Mouse (Mus musculus) spleen, adult 2 months (tissue): ENCODE results near the gene Mfap2. TPM values are rescaled to one million over a fixed set of nuclear protein-coding genes. Genes with fewer than 3 reads are reported as not detected.

ENCODE experiments used
- DNase-seq, 2 experiments: peaks; one replicate each; pipeline versions ENCODE4 v3.0.0 to v3.0.0-alpha.2; 2012 to 2021; ENCODE audit warnings: low spot score in 2 of 2, low read depth in 1 of 2
- H3K27ac ChIP-seq: fragments of 200-500 bp; 2 replicates; pipeline ENCODE4 v1.5.1; 2012; ENCODE audit warnings: low read length, inconsistent platforms; ENCODE audit not compliant: insufficient read depth
- H3K27me3 ChIP-seq: fragments of 200-500 bp; 2 replicates; pipeline ENCODE4 v1.6.1; 2012; ENCODE audit warnings: mild to moderate bottlenecking, moderate library complexity, low read length, inconsistent platforms; ENCODE audit not compliant: control insufficient read depth, insufficient read depth
- H3K36me3 ChIP-seq: fragments of 200-500 bp; 2 replicates; pipeline ENCODE4 v1.6.1; 2012; ENCODE audit warnings: mild to moderate bottlenecking, low read length, inconsistent platforms; ENCODE audit not compliant: control insufficient read depth, insufficient read depth
- H3K4me1 ChIP-seq: fragments of 200-500 bp; 2 replicates; pipeline ENCODE4 v1.6.1; 2011; ENCODE audit warnings: inconsistent platforms; ENCODE audit not compliant: control insufficient read depth, insufficient read depth, insufficient read length
- H3K4me3 ChIP-seq: fragments of 200-500 bp; 2 replicates; pipeline ENCODE4 v1.5.1; 2011; ENCODE audit warnings: mild to moderate bottlenecking, inconsistent platforms; ENCODE audit not compliant: insufficient read depth, insufficient read length; ENCODE audit errors: extremely low read depth
- CTCF ChIP-seq: fragments of 200-500 bp; IDR thresholded peaks from 2 replicates; pipeline ENCODE4 v1.5.1; 2011; ENCODE audit warnings: mild to moderate bottlenecking, inconsistent platforms; ENCODE audit not compliant: insufficient read depth, insufficient read length, insufficient replicate concordance; ENCODE audit errors: extremely low read depth
- POLR2A ChIP-seq: fragments of 200-500 bp; IDR thresholded peaks from 2 replicates; pipeline ENCODE4 v1.6.1; 2011; ENCODE audit warnings: low read depth, low read length, inconsistent platforms
- WGBS: fragments of 180-500 bp; shearing (Covaris S2); methylation state at CpG from one replicate; pipeline ENCODE4 v1.1.7; 2018; 5-methylcytosine and 5-hydroxymethylcytosine counted together
- polyA plus RNA-seq: library from polyadenylated mRNA; depleted of rRNA; stranded (reverse); fragments of >200 nt; gene quantifications from 2 replicates; pipeline ENCODE4 v1.2.3, GENCODE M21; 2012

Gene Mfap2
- polyA plus RNA-seq, 1 experiment = 3.1 TPM

- under 1% methylated on average over 56 of the region's 58 CpGs for WGBS
- DNase-seq = peak; percentile 57 to 90
- H3K27ac ChIP-seq = peak within 1 kb of the TSS; percentile 75
- peak within 1 kb of the TSS; percentile 90 for H3K4me3 ChIP-seq
- peak; percentile 44; the same call in 1 of the 2 replicates for TF ChIP-seq POLR2A
- TF ChIP-seq CTCF = no peak
- no peaks in the 10 kb centered on the region for H3K27me3 ChIP-seq
- no peaks in the 10 kb centered on the region; the same call in 1 of the 2 replicates for H3K36me3 ChIP-seq
- H3K4me1 ChIP-seq = peaks cover 30% of the 10 kb centered on the region; the same call in 1 of the 2 replicates
Observed at GRCm38 (mm10) chr4:140986711-140987395, 23.4 kb upstream of the Mfap2 start, which contains the start of gene Atp13a2. Gene Atp13a2 (plus strand): TSS chr4:140986873.

GRCm38 (mm10) chr4:140987476-140987875 is 22.7 kb upstream of the Mfap2 start:
- peaks cover 28% of the 10 kb centered on the region; the same call in 1 of the 2 replicates for H3K4me1 ChIP-seq
- 3% methylated on average over 7 of the region's 7 CpGs for WGBS
- peak overlapping the region; percentile 75 for H3K27ac ChIP-seq
- DNase-seq = no peak
- peaks cover 4% of the 10 kb centered on the region; the same call in 1 of the 2 replicates for H3K36me3 ChIP-seq
- H3K27me3 ChIP-seq = no peaks in the 10 kb centered on the region
- H3K4me3 ChIP-seq = peak overlapping the region; percentile 90
- no peak for TF ChIP-seq POLR2A
- no peak for TF ChIP-seq CTCF

DNA sequence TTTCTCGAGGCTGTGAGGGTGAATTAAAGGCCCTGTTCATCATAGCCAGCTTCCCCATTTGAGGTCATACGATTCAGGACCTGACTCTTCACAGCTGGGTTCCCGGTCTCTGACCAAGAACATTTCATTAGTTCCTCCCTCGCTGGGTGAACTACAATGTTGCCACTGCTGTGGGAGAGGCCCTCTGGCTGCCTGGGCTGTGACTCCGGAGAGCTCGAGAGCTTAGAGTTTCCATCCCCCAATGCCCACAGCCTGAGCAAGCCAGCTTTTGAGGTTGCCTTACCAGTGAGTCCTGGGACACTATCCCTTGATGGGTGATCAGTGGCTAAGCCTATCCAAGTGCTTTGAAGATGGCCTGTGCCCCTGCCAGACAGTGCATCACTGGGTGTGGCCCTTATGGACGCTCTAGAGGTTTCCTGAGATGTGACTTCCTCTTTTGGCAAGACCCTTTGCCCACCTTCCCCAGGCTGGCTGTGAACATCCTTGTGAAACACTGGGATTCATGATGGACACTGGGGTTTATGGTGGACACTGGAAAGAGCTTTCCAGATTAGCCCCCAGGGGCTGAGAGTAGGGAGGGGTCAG is 21.4 kb upstream of the Mfap2 start:
- DNase-seq = peak; percentile 41 to 43
- WGBS = 11% methylated on average over 7 of the region's 7 CpGs
- H3K36me3 ChIP-seq = peaks cover 6% of the 10 kb centered on the region; the same call in 1 of the 2 replicates
- peak overlapping the region; percentile 27; the same call in 1 of the 2 replicates for H3K4me3 ChIP-seq
- peak overlapping the region; percentile 76 for H3K27ac ChIP-seq
- peaks cover 21% of the 10 kb centered on the region; the same call in 1 of the 2 replicates for H3K4me1 ChIP-seq
- no peaks in the 10 kb centered on the region for H3K27me3 ChIP-seq
- TF ChIP-seq POLR2A = no peak
- no peak for TF ChIP-seq CTCF

- Histone ChIP-seq H3K27me3 (no peaks in the 10 kb centered on the region), H3K4me3 (no peak overlapping the region), H3K27ac (peak overlapping the region; percentile 76), H3K4me1 (peaks cover 21% of the 10 kb centered on the region; the same call in 1 of the 2 replicates), H3K36me3 (peaks cover 12% of the 10 kb centered on the region)
- TF ChIP-seq CTCF = no peak
- no peak for TF ChIP-seq POLR2A
- 35% methylated on average over 14 of the region's 14 CpGs for WGBS
- peak; percentile 24 to 49 for DNase-seq
Observed at GRCm38 (mm10) chr4:140989447-140989846, 20.8 kb upstream of the Mfap2 start.

DNA sequence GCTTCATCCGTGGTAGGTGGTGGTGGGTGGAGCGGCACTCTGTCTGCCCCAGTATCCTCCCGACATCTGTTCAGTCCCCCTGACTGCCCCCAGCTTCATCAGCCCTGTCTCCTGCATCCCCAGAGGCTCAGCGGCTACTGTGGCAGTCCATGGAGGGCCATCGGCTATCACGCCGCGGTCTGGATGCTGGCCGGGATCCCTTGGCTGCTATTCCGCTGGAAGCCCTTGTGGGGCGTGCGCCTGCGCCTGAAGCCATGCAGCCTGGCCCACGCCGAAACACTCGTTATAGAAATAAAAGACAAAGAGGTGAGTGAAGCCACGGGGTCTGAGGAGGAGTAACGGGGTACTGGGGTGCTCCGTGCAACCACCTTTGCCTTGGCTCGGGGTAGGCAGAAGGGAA is 18.0 kb upstream of the Mfap2 start:
- Histone ChIP-seq H3K4me3 (no peak overlapping the region), H3K36me3 (peaks cover 35% of the 10 kb centered on the region), H3K27ac (no peak overlapping the region), H3K4me1 (peaks cover 21% of the 10 kb centered on the region; the same call in 1 of the 2 replicates), H3K27me3 (no peaks in the 10 kb centered on the region)
- 96% methylated on average over 20 of the region's 20 CpGs for WGBS
- TF ChIP-seq POLR2A (no peak), CTCF (no peak)
- DNase-seq = no peak

- Histone ChIP-seq H3K36me3 (peaks cover 42% of the 10 kb centered on the region), H3K27ac (no peak overlapping the region), H3K4me3 (no peak overlapping the region), H3K4me1 (peaks cover 11% of the 10 kb centered on the region; the same call in 1 of the 2 replicates), H3K27me3 (no peaks in the 10 kb centered on the region)
- WGBS = 86% methylated on average over 8 of the region's 8 CpGs
- no peak for DNase-seq
- TF ChIP-seq CTCF (no peak), POLR2A (no peak)
Observed at GRCm38 (mm10) chr4:140993846-140994245, 16.4 kb upstream of the Mfap2 start.

DNA sequence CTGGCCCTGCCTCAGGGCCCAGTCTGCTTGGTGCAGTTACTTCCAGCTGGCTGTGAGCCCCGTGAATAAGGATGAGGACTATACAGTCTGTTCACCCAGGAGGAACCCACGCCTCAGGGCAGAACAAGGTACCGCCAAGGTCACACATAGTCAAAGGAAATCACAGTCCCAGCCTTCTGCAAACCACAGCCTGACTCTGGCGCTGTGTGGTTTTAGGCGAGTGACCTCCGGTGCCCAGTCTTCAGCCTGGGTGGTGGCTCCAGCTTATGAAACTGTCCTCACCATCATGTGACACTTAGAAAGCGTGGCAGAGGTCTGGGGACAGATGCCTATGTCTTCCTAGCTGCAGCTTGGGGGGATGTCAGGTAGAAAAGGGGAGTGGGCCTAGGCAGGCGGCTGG is 14.4 kb upstream of the Mfap2 start:
- Histone ChIP-seq H3K36me3 (peaks cover 60% of the 10 kb centered on the region), H3K27me3 (no peaks in the 10 kb centered on the region), H3K4me3 (no peak overlapping the region), H3K27ac (no peak overlapping the region), H3K4me1 (no peaks in the 10 kb centered on the region)
- TF ChIP-seq POLR2A (no peak), CTCF (no peak)
- WGBS = 78% methylated on average over 8 of the region's 8 CpGs
- no peak for DNase-seq
